Mouse (Mus musculus): ENCODE data around the gene Reln. TPM values are rescaled to one million over a fixed set of nuclear protein-coding genes. Genes with fewer than 3 reads are reported as not detected.

Reln gene
- polyA plus RNA-seq, 1 experiment: 1.7 TPM

- no peaks in the 10 kb centered on the region for H3K4me1 ChIP-seq (ENCODE audit: control insufficient read depth, insufficient read depth, low read length)
- no peak overlapping the region for H3K4me3 ChIP-seq (ENCODE audit: insufficient read depth, low read length)
- no peak for TF ChIP-seq POLR2A (IDR thresholded peaks at IDR 0.05; ENCODE audit: low read depth, low read length)
- TF ChIP-seq CTCF (IDR thresholded peaks at IDR 0.05; ENCODE audit: borderline replicate concordance, insufficient read depth, low read length): no peak
- H3K27ac ChIP-seq (ENCODE audit: insufficient read depth, low read length): no peak overlapping the region
Measured at GRCm38 (mm10) chr5:22094984-22095383, 249.5 kb downstream of the Reln start.

GRCm38 (mm10) chr5:22094043-22094442, 250.5 kb downstream of the Reln start:
- TF ChIP-seq POLR2A (IDR thresholded peaks at IDR 0.05; ENCODE audit: low read depth, low read length): no peak
- TF ChIP-seq CTCF (IDR thresholded peaks at IDR 0.05; ENCODE audit: borderline replicate concordance, insufficient read depth, low read length): no peak
- no peaks in the 10 kb centered on the region for H3K4me1 ChIP-seq (ENCODE audit: control insufficient read depth, insufficient read depth, low read length)
- no peak overlapping the region for H3K4me3 ChIP-seq (ENCODE audit: insufficient read depth, low read length)
- no peak overlapping the region for H3K27ac ChIP-seq (ENCODE audit: insufficient read depth, low read length)

- no peak for TF ChIP-seq CTCF (IDR thresholded peaks at IDR 0.05; ENCODE audit: borderline replicate concordance, insufficient read depth, low read length)
- no peak for TF ChIP-seq POLR2A (IDR thresholded peaks at IDR 0.05; ENCODE audit: low read depth, low read length)
- H3K4me1 ChIP-seq (ENCODE audit: control insufficient read depth, insufficient read depth, low read length): no peaks in the 10 kb centered on the region
- no peak overlapping the region for H3K27ac ChIP-seq (ENCODE audit: insufficient read depth, low read length)
- H3K4me3 ChIP-seq (ENCODE audit: insufficient read depth, low read length): no peak overlapping the region
Measured at GRCm38 (mm10) chr5:22093157-22093865, 251.2 kb downstream of the Reln start.

- TF ChIP-seq POLR2A (IDR thresholded peaks at IDR 0.05; ENCODE audit: low read depth, low read length) (no peak), CTCF (IDR thresholded peaks at IDR 0.05; ENCODE audit: borderline replicate concordance, insufficient read depth, low read length) (no peak)
- Histone ChIP-seq H3K4me3 (ENCODE audit: insufficient read depth, low read length) (no peak overlapping the region), H3K4me1 (ENCODE audit: control insufficient read depth, insufficient read depth, low read length) (no peaks in the 10 kb centered on the region), H3K27ac (ENCODE audit: insufficient read depth, low read length) (no peak overlapping the region)
Measured at GRCm38 (mm10) chr5:22080468-22080986, 264.0 kb downstream of the Reln start.

- Histone ChIP-seq H3K4me3 (ENCODE audit: insufficient read depth, low read length) (no peak overlapping the region), H3K4me1 (ENCODE audit: control insufficient read depth, insufficient read depth, low read length) (no peaks in the 10 kb centered on the region)
- TF ChIP-seq CTCF (IDR thresholded peaks at IDR 0.05; ENCODE audit: borderline replicate concordance, insufficient read depth, low read length): no peak
- TF ChIP-seq POLR2A (IDR thresholded peaks at IDR 0.05; ENCODE audit: low read depth, low read length): no peak
Measured at GRCm38 (mm10) chr5:22074971-22075370, 269.5 kb downstream of the Reln start.

GRCm38 (mm10) chr5:22072591-22072990, 271.9 kb downstream of the Reln start:
- H3K4me1 ChIP-seq (ENCODE audit: control insufficient read depth, insufficient read depth, low read length): no peaks in the 10 kb centered on the region

More at GRCm38 (mm10) chr5:22074971-22075370, 269.5 kb downstream of the Reln start:
- H3K27ac ChIP-seq (ENCODE audit: insufficient read depth, low read length): no peak overlapping the region

GRCm38 (mm10) chr5:22059251-22059650, 285.3 kb downstream of the Reln start:
- Histone ChIP-seq H3K27ac (ENCODE audit: insufficient read depth, low read length) (no peak overlapping the region), H3K4me3 (ENCODE audit: insufficient read depth, low read length) (no peak overlapping the region), H3K4me1 (ENCODE audit: control insufficient read depth, insufficient read depth, low read length) (no peaks in the 10 kb centered on the region)
- TF ChIP-seq CTCF (IDR thresholded peaks at IDR 0.05; ENCODE audit: borderline replicate concordance, insufficient read depth, low read length): no peak
- TF ChIP-seq POLR2A (IDR thresholded peaks at IDR 0.05; ENCODE audit: low read depth, low read length): no peak

More at GRCm38 (mm10) chr5:22072591-22072990, 271.9 kb downstream of the Reln start:
- H3K4me3 ChIP-seq (ENCODE audit: insufficient read depth, low read length): no peak overlapping the region
- no peak overlapping the region for H3K27ac ChIP-seq (ENCODE audit: insufficient read depth, low read length)
- TF ChIP-seq POLR2A (IDR thresholded peaks at IDR 0.05; ENCODE audit: low read depth, low read length) (no peak), CTCF (IDR thresholded peaks at IDR 0.05; ENCODE audit: borderline replicate concordance, insufficient read depth, low read length) (no peak)

GRCm38 (mm10) chr5:22041825-22042224, 302.7 kb downstream of the Reln start:
- TF ChIP-seq CTCF (IDR thresholded peaks at IDR 0.05; ENCODE audit: borderline replicate concordance, insufficient read depth, low read length) (no peak), POLR2A (IDR thresholded peaks at IDR 0.05; ENCODE audit: low read depth, low read length) (no peak)
- H3K27ac ChIP-seq (ENCODE audit: insufficient read depth, low read length): no peak overlapping the region
- no peaks in the 10 kb centered on the region for H3K4me1 ChIP-seq (ENCODE audit: control insufficient read depth, insufficient read depth, low read length)
- H3K4me3 ChIP-seq (ENCODE audit: insufficient read depth, low read length): no peak overlapping the region

GRCm38 (mm10) chr5:22039375-22040149, 304.9 kb downstream of the Reln start:
- Histone ChIP-seq H3K27ac (ENCODE audit: insufficient read depth, low read length) (no peak overlapping the region), H3K4me3 (ENCODE audit: insufficient read depth, low read length) (no peak overlapping the region), H3K4me1 (ENCODE audit: control insufficient read depth, insufficient read depth, low read length) (no peaks in the 10 kb centered on the region)
- TF ChIP-seq POLR2A (IDR thresholded peaks at IDR 0.05; ENCODE audit: low read depth, low read length) (no peak), CTCF (IDR thresholded peaks at IDR 0.05; ENCODE audit: borderline replicate concordance, insufficient read depth, low read length) (no peak)

GRCm38 (mm10) chr5:22035201-22035600, 309.3 kb downstream of the Reln start:
- H3K4me3 ChIP-seq (ENCODE audit: insufficient read depth, low read length): no peak overlapping the region
- H3K27ac ChIP-seq (ENCODE audit: insufficient read depth, low read length): no peak overlapping the region
- TF ChIP-seq POLR2A (IDR thresholded peaks at IDR 0.05; ENCODE audit: low read depth, low read length) (no peak), CTCF (IDR thresholded peaks at IDR 0.05; ENCODE audit: borderline replicate concordance, insufficient read depth, low read length) (no peak)
- no peaks in the 10 kb centered on the region for H3K4me1 ChIP-seq (ENCODE audit: control insufficient read depth, insufficient read depth, low read length)
